Mouse (Mus musculus) cerebellum, adult 18-20 months (tissue): Measurements from ENCODE around the gene Atrnl1.
"Not testable (repeated sequence)": the region's sequence is repeated elsewhere in the genome, so short reads cannot be mapped to it uniquely, and the experiment has no call there.

Experiments used
- DNase-seq, 2 experiments: peaks; one replicate each; pipeline ENCODE4 v3.0.0; 2021

Gene Atrnl1

DNA sequence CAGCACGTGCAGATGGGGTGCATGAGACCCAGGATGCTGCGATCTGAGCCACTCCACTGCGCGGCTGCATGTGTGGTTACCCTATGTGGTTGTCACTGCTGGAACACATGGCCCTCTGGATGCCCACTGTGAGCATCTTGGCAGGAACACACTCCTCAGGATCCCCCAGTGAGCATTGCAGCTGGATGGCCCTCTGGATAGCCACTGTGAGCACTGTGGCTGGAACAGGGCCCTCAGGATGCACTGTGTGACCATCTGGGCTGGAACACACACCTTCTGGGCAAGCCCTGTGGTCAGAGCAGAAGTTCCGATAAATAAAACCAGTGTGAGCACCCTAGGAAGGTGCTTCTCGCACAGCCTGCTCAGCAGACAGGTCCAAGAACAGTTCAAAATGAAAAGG, 364.4 kb downstream of the Atrnl1 start:
- no peak for DNase-seq

DNA sequence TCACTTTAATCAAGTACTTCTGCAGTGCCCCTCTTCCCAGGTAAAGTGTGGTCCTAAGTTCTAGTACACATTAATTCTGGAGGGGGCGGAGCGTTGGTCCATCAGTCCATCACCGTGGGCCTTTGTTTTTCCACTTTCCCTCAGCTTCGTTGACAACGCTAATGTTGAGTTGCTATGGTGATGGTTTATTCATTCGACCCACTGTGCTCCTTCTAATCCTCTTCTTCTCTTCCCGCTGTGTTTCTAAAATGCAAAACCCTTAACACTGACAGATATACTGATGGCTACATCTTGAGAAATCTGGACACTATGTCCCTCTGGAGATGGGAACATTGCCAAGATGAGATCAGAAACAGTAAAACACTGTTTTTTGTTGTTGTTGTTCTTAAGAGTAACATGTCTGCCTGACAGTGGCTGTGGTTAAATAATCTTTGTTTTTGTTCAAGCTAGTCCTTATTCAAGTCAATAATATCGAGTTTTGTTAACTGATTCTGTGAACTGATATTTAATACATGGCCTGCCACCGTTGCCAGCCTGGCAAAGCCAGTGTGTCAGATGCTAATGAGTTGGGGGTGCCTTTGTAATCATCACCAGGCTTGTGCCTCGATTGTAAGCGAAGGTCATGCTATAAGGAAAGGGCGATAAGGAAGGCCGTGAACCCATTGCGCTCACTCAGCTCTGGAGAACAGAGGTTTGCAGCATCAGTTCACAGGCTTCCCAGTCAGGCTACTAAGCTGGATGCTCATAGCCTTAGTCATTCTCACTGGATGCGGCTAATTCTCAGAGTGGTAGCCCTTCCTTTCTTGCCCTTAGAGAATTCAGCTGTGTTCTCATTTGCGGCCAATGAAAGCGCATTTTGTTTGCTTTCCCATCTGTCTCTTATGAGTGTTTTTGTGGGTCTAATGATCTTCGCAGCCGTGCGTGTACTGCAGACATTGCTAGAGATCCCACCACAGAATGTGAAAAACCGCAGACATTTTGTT, 375.4 kb downstream of the Atrnl1 start:
- DNase-seq, result no peak

DNA sequence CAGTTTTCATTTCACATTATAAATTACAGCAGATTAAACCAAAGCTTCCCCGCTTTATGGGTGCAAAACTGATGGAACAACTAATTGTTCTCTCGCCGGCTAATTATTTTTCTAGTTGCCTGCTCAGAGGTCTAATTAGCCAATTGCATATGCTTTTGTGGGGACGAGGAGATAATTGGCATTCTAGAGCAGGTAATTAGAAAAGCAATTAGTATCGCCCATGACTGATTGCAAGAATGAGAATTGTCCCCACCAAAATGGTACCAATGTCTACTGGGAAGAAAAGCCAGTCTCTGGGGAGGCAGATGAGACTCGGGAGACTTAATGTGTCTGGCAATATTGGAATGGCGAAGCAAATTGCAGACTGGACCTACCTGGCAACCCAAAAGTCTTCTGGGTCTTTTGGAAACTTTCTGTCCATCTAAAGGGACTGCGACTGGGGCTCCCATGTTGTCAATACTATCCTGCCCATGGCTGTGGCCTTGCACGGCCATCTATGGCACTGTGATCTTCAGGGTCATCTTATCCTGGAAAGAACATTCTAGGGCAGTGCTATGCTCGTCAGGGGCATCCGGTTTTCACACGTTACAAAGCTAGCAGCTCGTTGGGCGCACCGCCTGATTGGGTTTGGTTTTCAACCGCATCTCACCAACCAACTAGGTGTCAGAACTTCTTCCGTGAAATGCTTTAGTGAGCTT, 377.0 kb downstream of the Atrnl1 start:
- DNase-seq, result no peak

DNA sequence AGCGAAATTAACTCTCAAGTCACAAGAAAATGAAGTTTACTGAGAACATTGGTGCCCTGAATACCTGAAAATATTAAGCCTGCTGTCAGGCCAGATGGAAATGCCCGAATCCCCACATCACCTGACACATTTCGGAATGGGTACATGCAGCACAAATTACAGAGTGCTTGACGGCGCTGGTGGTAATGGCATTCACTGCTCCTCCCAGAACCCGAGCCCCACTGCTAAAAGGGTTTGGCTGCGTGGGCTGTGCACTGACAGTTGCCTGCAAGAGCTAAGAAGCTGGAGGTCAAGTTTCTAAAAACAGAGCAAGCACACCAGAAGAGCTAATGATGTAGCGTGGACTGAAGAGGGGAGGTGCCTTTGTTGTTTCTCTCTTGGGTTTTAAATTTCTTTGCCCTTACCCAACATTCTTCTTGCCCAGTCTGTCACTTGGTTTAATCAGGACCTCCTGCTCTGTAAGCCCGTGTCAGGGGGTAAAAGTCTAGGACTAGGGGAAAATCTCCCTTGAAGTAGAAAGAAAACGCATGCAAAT, 377.8 kb downstream of the Atrnl1 start:
- DNase-seq, result no peak

GRCm38 (mm10) chr19:57991099-57991760, 380.4 kb downstream of the Atrnl1 start:
- no peak for DNase-seq

GRCm38 (mm10) chr19:57994174-57994833, 383.5 kb downstream of the Atrnl1 start:
- DNase-seq, result not testable (repeated sequence)

DNA sequence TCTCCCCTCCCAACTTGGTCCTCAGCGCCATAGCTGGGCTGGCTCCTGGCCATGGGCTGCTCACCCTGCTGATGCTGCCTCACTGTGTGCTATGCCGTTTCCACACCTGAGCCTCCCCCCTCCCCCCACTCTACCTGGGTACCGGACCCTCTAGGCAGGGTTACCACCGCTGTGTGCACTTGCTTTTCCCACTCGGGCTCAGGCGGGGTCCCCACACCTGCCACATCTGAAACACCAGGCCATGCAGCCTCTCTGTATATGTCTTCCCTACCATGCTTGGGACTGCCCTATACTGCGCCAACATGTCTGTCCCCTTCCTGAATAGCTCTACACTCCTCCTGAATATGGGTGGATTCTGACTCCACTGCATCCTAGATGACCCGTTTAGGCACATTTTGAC, 384.2 kb downstream of the Atrnl1 start:
- no peak for DNase-seq

DNA sequence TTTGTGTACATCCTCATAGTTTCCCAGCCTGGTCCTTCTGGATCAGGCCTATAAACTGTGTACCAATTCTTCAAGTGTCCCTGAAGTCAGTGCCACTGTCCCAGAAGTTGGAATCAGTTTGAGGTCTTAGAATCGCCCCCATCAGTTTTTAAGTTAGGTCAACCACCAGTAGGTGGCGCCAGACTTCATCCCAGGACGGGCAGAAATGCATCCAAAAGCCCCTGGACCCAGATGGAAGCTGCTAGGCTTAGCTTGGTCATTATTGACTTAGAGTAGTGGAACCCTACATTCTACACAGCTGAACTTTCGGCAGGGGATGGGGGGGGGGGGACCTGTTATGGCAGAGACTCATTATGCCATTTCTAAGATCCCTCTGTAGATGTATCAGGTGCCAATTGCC, 387.1 kb downstream of the Atrnl1 start:
- peak in 1 of 2 experiments; percentile 11 for DNase-seq

DNA sequence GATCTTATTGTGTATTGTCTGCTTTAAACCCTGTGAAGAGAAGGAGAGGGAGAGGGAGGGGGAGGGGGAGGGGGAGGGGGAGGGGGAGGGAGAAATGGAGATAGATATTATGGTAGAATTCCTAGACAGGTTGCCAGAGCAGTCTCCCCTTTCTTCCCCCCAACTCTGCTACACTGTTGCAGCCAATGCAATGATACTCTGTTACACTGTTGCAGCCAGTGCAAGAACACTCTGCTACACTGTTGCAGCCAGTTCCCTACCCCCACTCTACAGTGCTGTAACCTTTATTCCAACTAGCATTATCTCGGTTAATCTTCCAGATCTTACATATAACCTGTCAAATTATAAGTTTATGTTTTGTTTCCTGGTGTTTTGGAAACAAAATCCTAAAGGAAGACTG, 400.8 kb downstream of the Atrnl1 start:
- DNase-seq, result no peak

DNA sequence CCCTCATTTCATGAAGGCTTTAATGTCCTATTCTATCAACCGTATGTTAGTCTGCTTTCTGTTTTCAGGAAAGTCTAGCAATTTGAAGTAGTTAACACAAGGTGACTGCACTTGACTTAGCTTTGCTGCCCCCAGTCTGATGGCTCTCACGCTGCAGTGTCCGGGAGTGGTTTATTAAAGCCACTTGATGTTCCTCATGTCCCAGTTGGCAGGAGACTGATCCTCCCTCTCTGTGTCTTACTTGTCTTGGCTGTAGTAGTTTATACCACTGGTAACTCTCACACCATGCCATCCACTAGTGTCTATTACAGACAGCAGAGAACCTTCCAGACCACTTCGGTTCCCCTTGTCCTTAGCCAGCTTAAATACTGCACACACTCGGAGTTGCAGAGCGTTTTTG, 404.9 kb downstream of the Atrnl1 start:
- no peak for DNase-seq

- no peak for DNase-seq
These were observed 406.0 kb downstream of the Atrnl1 start for GRCm38 (mm10) chr19:58016561-58017453.

GRCm38 (mm10) chr19:58017468-58017867, 406.6 kb downstream of the Atrnl1 start:
- DNase-seq, result no peak

GRCm38 (mm10) chr19:58018698-58019097, 407.9 kb downstream of the Atrnl1 start:
- DNase-seq, result no peak

DNA sequence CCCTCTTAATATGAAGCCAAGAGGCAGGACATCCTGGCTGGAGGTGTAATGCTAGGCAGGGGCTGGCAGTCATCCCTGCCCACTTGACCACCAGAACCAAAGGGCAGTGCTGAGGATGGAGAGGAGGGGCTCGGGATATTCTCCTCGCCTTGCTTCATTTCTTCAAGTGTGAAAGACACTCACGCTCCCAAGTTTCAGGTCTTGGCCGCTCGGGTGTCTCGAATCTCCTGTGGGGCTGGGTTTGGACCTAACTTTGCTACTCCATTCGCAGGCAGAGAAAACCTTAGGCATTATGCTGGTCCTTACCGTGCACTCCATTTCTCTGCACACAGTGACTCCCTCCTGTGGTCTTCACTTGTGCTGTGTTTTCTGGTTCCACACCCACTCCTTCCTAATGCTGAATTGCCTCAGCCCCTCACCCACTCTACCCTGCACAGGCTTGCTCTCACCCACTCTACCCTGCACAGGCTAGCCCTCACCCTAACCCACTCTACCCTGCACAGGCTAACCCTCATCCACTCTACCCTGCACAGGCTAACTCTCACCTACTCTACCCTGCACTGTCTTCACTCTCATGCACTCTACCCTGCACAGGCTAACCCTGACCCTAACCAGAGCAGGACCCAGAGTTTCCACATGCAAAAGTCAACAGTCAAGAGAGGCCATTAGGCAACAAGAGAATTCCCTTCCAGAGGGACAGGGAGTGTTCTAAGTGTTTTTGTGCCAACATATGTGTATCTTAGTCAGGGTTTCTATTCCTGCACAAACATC, 410.9 kb downstream of the Atrnl1 start:
- no peak for DNase-seq

- no peak for DNase-seq
These were observed 412.5 kb downstream of the Atrnl1 start for GRCm38 (mm10) chr19:58023216-58023825.

DNA sequence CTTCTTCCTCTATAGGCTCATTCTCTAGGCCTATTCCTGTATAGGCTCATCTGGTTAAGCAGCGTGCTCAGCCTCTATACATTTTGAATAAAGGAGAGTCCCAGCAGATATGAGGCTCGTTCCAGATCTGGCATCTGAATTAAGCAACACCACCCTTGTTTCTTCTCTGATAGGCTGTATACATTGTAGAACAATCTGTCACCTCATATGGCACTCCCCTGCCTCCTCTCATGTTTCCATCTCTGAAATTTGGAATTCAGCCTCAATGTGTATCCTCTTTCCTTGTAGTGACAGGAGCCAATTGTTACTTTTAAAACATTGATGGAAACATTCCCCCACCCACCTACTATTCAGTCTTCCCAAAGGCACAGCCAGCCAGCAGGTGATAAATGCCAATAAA, 414.2 kb downstream of the Atrnl1 start:
- DNase-seq, result no peak

- no peak for DNase-seq
These were observed 418.8 kb downstream of the Atrnl1 start for GRCm38 (mm10) chr19:58029661-58030060.

DNA sequence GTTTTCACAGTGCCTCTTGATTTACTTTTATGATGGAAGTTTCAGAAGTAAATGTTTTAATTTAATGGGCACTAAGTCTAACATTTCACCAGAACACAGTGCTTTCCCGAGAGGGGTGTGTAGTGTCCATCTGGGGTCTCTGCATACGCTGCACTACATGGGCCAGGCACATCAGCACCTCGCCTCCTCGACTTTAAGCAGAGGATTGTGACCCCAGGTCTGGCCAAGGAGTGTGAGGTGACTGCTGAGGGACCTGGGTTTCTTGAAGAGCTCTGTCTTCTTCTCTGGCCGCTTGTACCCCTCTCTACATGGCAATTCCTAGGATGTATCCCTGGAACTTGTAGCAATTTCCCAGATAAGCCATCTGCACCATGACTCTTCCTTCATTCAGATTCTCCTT, 422.4 kb downstream of the Atrnl1 start:
- no peak for DNase-seq

- no peak for DNase-seq
These were observed 425.3 kb downstream of the Atrnl1 start for GRCm38 (mm10) chr19:58036166-58036565.

DNA sequence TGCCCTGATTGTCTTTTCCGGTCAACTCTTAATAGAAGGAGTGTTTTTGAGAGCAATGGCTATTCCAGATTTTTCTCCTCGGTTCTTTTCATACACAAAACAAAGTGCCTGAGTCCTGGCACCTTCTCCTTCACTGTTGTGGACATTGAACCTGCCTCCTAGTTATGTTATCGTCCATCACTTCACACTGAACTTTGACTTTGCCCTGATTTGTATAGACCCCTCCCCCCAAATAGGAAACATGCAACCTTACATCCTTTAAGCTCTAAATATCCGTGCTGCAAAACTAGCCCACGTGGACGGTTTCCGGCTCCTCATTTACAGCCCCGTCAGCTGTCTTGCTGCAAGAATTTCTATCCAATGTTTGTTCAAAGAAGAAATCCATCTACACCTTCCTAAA, 432.3 kb downstream of the Atrnl1 start:
- no peak for DNase-seq
